ENCODE assay signal across 8 mouse cellular contexts in genomic region chr10:69583874-69584481, GRCm38 (mm10).
A peak's percentile ranks its signal among the peaks of the same experiment; 100 is the strongest.
DNase-seq lines count a peak whose midpoint lies in the region; ATAC-seq and TF ChIP-seq lines count a peak whose summit lies in the region.

No protein-coding gene starts in this region.

- no peak overlapping the region for H3K4me2 ChIP-seq in limb, embryonic 11.5 days (ENCODE audit: low read depth, severe bottlenecking)

- H3K27ac ChIP-seq in limb, embryonic 11.5 days (replicated peaks; ENCODE audit: low read depth, low read length): peak overlapping the region; percentile 37; the same call in 1 of the 2 replicates
- no peak overlapping the region for H3K27ac ChIP-seq in left cerebral cortex, adult 2 months

- H3K4me3 ChIP-seq in limb, embryonic 11.5 days (ENCODE audit: low read depth, low read length): no peak overlapping the region
- no peak overlapping the region for H3K4me3 ChIP-seq in left cerebral cortex, adult 2 months

- no peaks in the 10 kb centered on the region for H3K36me3 ChIP-seq in limb, embryonic 11.5 days (ENCODE audit: control insufficient read depth, insufficient read depth, low read length)

- H3K9me3 ChIP-seq in limb, embryonic 11.5 days (ENCODE audit: control insufficient read depth, low read length): no peaks in the 10 kb centered on the region

- intact Hi-C loops in heart, postnatal 25 days (cut with DNase I): no loop called here
- intact Hi-C loops in left cerebral cortex, adult 2 months (cut with DNase I): no loop called here

- no peaks in the 10 kb centered on the region for H3K27me3 ChIP-seq in limb, embryonic 11.5 days (ENCODE audit: control insufficient read depth, insufficient read depth, low read length)

- no peak overlapping the region for H3K9ac ChIP-seq in limb, embryonic 11.5 days (ENCODE audit: low read length)

- no peak for TF ChIP-seq CTCF in left cerebral cortex, adult 2 months (IDR thresholded peaks at IDR 0.05)

- 4% methylated on average over 11 of the region's 11 CpGs for WGBS in limb, embryonic 11.5 days

- H3K4me1 ChIP-seq in limb, embryonic 11.5 days (ENCODE audit: control insufficient read depth, insufficient read depth, low read length): no peaks in the 10 kb centered on the region

- peak; percentile 31 for DNase-seq in ovary, postnatal 10 days (ENCODE audit: low spot score)
- DNase-seq in ovary, adult 18-20 months (ENCODE audit: low spot score): no peak
- peak; percentile 6 for DNase-seq in heart, postnatal 25 days (ENCODE audit: low spot score)
- DNase-seq in limb, embryonic 11.5 days (ENCODE audit: low spot score): peak; percentile 78
- peak; percentile 73 for DNase-seq in neural tube, embryonic 10.5 days (ENCODE audit: extremely low spot score, low spot score)
- DNase-seq in left cerebral cortex, adult 2 months (ENCODE audit: extremely low spot score in 1 of 2, low spot score in 2 of 2): no peak
- no peak for DNase-seq in urinary bladder, postnatal 10 days (ENCODE audit: low spot score)
- DNase-seq in natural killer cell, adult 2 months (ENCODE audit: low spot score in 2 of 2): no peak

- ATAC-seq in limb, embryonic 11.5 days (ENCODE audit: insufficient number of reproducible peaks, low FRiP score, low TSS enrichment, low read depth): peak; percentile 86

Comparison
In these comparisons a context has a peak if more than half of its experiments do, and no peak if none do; other contexts are left out.
1. DNase-seq: peak in ovary, postnatal 10 days (single experiment), heart, postnatal 25 days (single experiment), limb, embryonic 11.5 days (single experiment) and neural tube, embryonic 10.5 days (single experiment); none in ovary, adult 18-20 months (single experiment), left cerebral cortex, adult 2 months (0 of 2), urinary bladder, postnatal 10 days (single experiment) and natural killer cell, adult 2 months (0 of 2).